Mouse (Mus musculus) frontal cortex, postnatal 25 days (tissue): Measurements from ENCODE around the gene Usp42.

Experiments
- DNase-seq, 2 experiments: peaks; one replicate each; pipeline ENCODE4 v3.0.0; 2022; ENCODE audit warnings: low spot score in 2 of 2

The Usp42 gene

GRCm38 (mm10) chr5:143732180-143732891 is at the start of gene Usp42:
Gene Usp42 (minus strand): TSS chr5:143732280.
- peak; percentile 84 to 92 for DNase-seq

DNA sequence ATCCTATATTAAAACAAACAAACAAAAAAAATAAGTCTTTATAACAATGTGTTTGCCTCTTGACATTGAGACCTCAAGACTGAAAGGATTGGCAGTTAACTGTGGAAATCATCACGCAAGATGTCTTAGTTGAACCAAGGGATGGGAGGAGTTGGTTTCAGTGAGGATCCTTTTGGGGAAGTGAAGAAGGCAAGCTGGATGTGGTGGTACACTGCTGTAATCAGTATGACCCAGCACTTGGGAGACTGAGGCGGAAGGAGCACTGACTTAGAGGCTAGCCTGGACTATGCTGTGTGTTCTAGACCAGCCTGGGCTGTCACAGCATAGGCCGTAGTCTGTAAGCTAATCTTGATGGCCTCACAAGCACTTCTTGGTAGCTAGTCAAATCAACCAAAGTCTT is 28.4 kb upstream of the Usp42 start:
- no peak for DNase-seq

DNA sequence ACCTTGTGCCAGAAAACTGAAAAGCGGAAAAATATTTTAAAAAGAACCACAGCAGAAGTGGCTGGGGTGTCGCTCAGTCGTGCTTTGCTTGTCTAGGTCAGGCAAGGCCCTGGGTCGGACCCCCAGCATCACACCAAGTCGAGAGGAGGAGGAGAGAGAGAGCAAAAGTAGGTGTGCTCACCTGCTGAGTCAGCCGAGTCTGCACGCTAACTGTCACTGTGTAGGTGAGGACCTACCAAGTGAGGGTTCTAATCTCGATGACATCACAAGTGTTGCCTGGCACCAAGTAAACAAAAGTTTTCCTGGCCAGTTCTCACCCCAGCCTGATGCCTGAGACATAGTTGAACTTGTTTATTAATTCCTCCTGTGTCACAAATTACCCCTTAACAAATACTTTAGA is 27.5 kb upstream of the Usp42 start:
- DNase-seq, result no peak

DNA sequence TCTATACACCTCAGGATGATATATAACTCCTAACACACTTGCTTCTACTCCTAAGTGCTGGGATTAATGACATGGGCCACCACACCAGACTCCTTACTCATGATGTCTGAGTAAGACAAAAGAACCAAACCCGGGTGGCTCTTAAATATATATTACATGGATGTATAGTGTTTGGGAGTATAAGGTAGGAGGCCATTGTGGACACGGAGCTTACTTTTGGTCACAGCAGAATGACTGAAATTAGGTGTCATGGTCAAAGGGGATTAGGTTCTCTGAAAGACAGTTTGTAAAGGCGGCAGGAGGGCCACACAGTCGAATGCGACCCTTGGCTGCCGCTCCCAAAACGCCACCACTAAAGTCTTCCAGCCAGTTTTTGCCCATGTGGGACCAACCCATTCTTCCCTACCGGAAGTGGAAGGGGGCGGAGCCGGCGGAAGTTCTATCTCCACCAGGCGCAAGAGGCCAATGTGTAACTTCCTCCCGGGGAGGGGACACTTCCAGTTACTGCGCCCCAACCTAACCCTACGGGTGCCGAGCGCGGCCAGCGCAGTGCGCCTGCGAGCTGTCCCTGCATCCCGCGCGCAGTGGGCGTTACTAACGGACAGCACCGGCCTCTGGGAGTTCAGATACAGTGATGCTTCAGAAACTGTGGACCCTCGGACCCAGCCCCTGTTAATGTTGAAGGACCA is 25.8 kb upstream of the Usp42 start:
- peak; percentile 84 to 87 for DNase-seq

DNA sequence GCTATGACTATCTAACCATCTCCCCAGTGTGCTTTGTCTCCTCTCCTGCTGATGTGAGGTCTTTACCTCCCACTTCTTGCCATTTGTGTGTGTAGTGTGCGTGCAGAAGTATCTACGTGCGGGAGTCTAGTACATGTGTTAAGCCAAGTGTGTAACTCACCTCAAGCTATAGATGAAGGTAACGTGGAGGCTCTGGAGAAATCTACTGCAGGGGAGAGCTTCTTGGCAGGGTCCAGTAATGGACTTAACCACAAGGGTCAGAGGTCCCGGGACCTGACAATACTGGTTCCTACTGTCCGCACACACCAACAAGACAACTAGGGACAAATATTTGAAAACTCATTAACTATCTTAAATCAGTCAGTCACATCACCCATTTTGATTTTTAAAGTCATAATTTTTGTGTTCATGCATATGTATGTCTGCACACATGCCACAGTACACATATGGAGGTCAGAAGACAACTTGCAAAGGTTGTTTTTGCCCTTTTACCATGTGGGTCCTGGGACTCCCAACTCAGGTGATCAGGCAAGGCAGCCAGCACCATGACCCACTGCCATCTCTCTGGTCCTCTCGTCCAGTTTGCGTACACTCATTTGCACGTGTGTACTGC is 23.6 kb upstream of the Usp42 start:
- DNase-seq, result no peak

DNA sequence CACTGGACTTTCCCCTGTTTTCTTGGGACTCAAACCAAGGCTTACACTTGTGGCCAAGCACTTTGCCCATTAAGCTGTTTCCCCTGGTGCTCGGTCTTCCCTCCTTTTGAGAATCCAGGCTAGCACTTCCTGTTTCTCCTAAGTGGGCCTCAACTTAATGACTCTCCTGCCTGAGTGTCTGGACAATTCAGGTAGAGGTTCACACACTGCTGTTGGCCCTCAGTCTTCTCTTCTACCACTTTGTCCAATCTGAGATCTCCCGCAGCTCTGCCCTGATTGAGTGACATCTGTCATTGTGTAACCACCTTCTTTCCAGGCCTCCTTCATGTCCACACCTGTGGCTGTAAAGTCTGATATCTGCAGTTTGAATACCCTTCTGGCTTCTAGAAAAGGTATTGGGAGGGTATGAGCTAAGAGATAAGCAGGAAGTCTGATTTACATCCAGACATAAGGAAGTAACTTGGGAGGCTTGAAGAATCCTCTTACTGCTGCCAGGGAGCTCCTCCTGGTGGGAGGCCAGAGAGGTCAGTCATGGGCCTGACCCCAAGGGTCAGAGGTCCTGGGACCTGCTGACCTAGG is 17.6 kb upstream of the Usp42 start:
- no peak for DNase-seq

GRCm38 (mm10) chr5:143731483-143732112 is 482 bp downstream of the Usp42 start:
- DNase-seq, result no peak

DNA sequence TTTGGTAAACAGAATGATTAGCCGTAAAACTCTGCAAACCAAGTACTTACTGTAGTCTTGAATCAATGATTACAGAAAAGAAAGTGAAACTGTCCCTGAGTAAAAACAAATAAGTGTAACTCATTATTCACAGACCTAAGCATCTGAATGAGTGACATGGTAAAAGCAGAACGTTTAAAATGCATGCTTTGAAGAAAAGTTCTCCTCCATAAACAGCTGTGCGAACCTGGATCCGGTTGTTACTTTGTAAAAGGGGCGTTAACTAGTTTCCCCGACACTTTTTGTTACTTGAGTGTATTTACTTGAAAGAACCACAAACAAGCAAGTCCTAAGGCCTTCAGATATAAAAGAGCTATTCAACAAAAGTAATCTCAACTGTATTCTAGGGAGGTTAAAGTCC is 1.2 kb downstream of the Usp42 start:
- no peak for DNase-seq

- DNase-seq, result no peak
These were observed 10.1 kb downstream of the Usp42 start for GRCm38 (mm10) chr5:143721962-143722361.

DNA sequence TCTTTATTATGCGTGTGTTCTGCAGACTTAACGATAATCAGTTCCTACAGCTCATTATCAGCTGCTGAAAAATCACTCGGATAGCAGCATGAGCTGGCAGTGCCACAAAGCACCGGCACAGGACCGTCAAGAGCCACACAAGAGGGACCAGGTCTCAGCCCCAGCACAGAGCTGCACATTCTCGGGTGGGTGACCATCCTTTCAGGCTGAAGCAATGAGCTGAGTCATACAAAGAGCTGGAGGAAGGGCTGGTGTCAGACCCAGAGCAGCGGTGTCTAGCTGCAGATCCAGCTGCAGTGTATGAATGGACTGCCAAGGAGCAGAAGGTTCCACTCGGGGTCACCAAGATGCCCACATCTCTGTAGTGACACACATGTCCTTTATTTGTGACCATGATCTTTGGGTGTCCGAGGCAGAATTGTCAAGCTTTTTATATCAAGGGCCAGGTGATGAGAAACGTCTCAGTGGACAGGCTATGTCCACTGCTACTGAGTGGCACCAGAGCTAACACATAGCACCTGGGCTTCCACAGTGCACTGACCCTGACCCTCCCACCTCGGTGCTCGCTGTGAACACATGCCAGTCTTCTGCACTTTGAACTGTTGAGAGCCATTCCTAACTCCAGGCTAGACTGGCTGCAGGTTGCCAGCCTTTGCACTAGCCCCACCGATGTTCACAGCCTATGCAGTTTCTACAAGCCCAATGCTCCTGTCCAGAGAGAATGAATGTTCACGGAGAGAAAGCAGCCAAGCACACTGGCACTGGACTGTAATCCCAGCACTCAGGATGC is 19.9 kb downstream of the Usp42 start:
- DNase-seq, result no peak

- peak; percentile 49 to 57 for DNase-seq
These were observed 20.8 kb downstream of the Usp42 start for GRCm38 (mm10) chr5:143711326-143711725.

DNA sequence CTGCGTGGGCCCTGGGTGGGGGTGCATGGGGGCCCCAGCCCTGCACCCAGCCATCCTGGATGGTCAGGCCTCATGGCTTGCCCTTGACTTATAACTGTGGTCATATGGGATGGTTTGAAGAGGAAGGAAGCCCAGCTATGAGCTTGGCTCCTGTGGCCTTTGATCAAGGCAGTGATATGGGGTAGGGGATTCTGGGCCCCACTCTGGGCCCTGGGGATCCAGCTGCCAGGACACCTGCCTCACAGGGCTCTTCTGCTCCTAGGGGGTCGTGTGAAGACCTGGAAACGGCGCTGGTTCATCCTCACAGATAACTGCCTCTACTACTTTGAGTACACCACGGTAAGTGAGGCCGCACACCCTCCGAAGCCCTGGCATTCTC is 25.3 kb downstream of the Usp42 start:
- DNase-seq, result no peak

DNA sequence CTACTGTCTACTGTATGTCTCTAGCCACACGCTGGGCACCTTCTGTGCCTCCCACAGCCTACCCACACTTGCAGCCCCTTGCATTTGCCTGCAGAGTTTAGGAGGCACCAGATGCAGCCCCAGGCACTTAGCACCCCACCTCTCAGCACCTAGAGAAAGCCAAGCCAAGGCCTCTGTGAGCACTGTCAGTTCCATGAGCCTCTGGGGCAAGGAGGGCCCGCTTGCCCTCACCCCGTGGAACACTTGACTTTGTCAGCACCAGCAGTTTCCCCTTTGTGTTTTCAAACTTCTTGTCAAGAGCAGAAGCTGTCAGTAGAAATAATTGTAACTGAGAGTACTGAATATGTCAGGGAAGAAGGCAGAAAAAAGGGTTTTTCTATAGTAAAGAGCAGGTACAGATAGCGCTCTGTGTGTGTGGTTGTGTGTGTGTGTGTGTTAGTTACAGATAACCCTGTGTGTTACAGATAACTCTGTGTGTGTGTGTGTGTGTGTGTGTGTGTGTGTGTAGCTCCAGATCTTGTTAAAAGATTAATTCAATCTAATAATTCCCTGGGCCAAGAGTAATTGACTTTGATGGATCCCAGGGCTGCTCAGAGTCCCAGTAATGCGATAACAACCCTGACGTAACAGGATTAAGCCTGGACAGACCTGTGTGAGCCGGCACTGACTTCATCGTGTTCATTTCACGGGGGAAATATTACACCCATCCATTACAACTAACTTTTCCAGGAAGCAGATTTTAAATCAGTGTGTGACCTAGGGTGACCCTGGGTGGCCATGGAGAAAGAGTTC is 25.9 kb downstream of the Usp42 start:
- no peak for DNase-seq

DNA sequence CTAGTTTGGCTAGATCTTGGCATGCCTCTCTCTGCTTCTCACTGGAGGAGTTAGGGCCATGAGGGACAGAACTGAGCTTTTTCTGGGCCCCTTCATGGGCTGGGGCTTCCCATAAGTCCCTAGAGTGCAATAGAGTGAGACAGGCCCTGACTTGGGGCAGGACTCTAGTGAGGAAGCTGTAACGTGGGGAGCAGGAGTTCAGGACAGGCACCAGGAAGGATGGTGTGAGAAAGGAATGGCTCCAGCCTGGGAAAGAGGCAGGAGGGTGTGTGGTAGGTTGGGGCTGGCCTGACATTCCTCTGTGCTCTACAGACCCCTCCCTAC is 26.5 kb downstream of the Usp42 start:
- no peak for DNase-seq

GRCm38 (mm10) chr5:143704875-143705658 is 27.0 kb downstream of the Usp42 start:
- DNase-seq, result no peak

GRCm38 (mm10) chr5:143701074-143701473 is 31.0 kb downstream of the Usp42 start:
- DNase-seq, result no peak

GRCm38 (mm10) chr5:143700247-143700646 is 31.8 kb downstream of the Usp42 start:
- DNase-seq, result no peak

DNA sequence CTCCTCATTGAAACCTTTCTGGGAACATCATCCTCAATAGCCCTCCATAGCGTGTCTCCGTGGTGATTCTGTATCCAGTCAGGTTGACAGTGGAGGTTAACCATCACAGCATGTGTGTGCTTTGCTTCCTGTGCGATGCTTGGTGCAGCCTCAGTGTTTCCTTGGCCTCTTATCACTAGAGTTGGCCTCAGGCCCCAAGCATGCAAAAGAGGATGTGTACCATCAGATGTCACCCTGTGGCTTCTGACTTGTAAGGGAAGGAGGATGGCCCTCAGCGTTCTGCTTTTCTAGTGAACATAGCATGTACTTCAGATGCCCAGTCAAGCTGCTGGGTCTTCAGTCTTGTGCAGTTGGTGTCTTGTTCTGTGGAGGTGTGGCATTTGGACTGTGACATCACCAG is 33.6 kb downstream of the Usp42 start:
- DNase-seq, result no peak

DNA sequence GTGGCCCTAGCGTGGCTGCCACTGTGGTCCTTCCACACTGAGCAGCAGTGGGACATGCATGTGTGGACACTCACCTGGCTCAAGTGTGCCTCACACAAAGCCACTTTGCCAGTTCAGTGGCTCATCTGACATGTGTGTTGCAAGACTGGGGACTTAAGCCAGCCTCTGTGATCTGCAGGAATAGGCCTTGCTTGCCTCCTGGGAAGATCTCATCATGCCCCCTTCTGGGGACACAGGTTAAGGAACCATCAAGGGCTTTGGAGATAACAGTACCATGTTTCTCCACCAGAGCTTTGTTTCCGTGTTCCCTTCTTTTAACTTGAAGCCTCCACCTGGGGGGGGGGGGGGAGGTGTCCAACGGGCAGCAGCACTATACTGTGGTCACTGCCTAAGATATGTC is 35.8 kb downstream of the Usp42 start:
- DNase-seq, result no peak

DNA sequence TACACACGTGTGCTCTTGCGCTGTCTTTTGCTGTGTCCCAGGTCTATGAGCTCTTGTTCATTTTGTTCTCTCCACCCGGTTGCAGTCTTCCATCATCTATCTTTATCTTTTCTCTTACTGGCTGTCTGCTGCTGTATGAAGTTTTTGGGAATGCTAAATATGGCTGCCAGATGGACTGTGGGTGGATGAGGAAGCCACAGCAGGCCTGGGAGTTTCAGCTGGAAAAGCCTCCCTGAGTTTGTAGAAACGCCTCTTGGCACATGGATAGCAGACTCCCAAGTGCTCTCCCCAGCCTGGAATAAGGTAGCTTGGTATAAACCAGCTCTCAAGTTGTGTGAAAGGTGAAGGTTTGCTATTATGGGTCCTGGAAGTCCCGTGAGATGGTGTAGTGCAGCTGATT is 41.2 kb downstream of the Usp42 start:
- peak; percentile 32 to 63 for DNase-seq
